Mouse (Mus musculus): ENCODE measurements around the gene Ermard. TPM values are rescaled to one million over a fixed set of nuclear protein-coding genes. Genes with fewer than 3 reads are reported as not detected.
"Not testable (repeated sequence)": the region's sequence is repeated elsewhere in the genome, so short reads cannot be mapped to it uniquely, and the experiment has no call there.

The Ermard gene
- total and polyA plus RNA-seq, 2 experiments: 24.9 to 53.6 TPM

DNA sequence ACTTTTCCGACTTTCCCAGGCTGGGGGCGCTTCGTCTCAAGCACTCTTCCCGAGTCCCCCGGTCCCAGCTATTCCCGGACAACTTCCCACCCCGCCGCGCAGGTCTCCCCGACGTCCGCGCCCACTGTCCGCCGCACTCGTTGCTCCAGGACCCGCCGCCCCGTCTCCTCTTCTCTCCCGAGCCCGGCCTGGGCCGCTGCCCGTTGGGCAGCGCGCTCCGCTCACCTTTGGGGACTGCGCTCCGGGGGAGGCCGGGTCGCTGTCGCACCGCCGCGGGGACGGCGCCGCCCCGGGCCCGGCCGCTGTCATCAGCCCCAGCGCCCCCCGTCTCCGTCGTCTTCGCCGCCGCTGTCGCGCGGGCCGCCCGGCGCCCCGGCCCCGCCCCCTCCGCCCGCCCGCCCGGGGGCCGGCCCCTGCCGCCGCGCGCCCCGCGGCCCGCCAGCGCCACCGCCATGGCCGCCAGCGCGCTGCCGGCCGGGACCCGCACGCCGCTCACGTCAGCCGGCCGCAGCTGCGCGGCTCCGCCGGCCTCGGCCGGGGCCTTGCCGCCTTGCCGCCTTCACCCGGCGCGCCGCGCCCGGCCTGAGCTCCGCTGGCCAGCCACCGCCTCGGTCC lies 17.0 kb upstream of the Ermard start:
- not testable (repeated sequence) for H3K79me2 ChIP-seq (ENCODE audit: control insufficient read depth, insufficient read depth, low read length); H3K4me1 ChIP-seq (ENCODE audit: control insufficient read depth, insufficient read depth, low read length); H3K27ac ChIP-seq (replicated peaks; ENCODE audit: insufficient read depth, low read depth, low read length); H3K4me3 ChIP-seq (ENCODE audit: insufficient read depth, low read depth, low read length); H3K9ac ChIP-seq (ENCODE audit: low read depth, low read length); DNase-seq (ENCODE audit: extremely low read depth, low read depth, low spot score); H3K27me3 ChIP-seq (ENCODE audit: control insufficient read depth, insufficient read depth, low read length); H3K36me3 ChIP-seq (ENCODE audit: control insufficient read depth, insufficient read depth, low read length)
- no CpG with 5 or more reads among the region's 97 CpGs for WGBS

DNA sequence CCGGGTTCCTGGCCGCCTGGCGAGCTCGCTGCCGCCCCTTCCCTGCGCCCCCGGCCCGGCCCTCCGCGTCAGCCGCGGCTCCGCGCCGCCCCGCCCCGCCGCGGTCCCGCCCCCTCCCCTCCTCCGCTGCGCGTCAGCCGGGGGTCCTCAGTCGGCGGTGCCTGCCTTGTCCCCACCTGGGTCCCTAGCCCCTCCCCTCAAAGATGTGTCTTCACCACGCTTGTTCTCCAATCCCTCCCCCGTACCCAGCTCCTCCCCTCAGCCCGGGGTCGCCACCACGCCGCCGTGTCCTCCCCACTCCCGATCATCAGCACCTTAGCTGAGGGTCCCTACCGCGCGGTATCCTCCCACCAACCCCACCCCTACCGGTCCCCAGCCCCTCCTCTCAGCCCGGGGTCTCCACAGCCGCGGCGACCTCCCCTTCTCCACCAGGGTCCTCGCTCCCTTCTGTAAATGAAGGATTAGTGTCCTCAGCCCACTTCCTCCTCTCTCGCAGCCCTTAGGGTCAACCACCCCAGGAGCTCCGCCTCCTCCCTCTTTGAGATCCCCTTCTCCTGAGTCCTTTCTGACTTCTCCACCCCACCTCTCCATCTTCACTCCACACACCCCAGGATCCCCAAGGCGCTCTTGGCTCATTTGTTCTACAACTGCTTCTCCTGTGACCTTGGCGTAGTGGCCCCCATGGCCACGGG lies 16.4 kb upstream of the Ermard start:
- not testable (repeated sequence) for H3K4me3 ChIP-seq (ENCODE audit: insufficient read depth, low read depth, low read length); H3K4me1 ChIP-seq (ENCODE audit: control insufficient read depth, insufficient read depth, low read length); H3K27ac ChIP-seq (replicated peaks; ENCODE audit: insufficient read depth, low read depth, low read length); H3K27me3 ChIP-seq (ENCODE audit: control insufficient read depth, insufficient read depth, low read length); H3K79me2 ChIP-seq (ENCODE audit: control insufficient read depth, insufficient read depth, low read length); DNase-seq (ENCODE audit: extremely low read depth, low read depth, low spot score); H3K36me3 ChIP-seq (ENCODE audit: control insufficient read depth, insufficient read depth, low read length); H3K9ac ChIP-seq (ENCODE audit: low read depth, low read length)
- no CpG with 5 or more reads among the region's 48 CpGs for WGBS

DNA sequence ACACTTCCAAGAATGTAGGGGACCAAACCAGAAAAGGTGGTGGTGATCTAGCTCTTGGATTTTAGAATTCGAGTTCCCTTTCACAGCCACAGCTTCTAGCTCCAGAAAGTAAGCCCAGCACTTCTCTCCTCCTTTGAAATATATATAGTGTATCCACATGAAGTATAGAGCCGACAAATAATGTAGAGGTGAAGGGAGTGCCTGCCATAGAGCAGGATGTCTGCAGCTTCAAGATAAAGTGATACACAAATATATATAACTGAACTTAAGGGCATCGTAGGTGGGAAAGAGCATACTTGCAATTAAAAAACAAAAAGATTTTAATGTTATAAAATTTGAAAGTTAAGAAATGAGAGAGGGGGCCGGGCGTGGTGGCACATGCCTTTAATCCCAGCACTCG lies 15.5 kb upstream of the Ermard start:
- not testable (repeated sequence) for H3K27ac ChIP-seq (replicated peaks; ENCODE audit: insufficient read depth, low read depth, low read length); H3K4me3 ChIP-seq (ENCODE audit: insufficient read depth, low read depth, low read length); H3K79me2 ChIP-seq (ENCODE audit: control insufficient read depth, insufficient read depth, low read length); DNase-seq (ENCODE audit: extremely low read depth, low read depth, low spot score); H3K9ac ChIP-seq (ENCODE audit: low read depth, low read length); H3K4me1 ChIP-seq (ENCODE audit: control insufficient read depth, insufficient read depth, low read length); H3K36me3 ChIP-seq (ENCODE audit: control insufficient read depth, insufficient read depth, low read length); H3K27me3 ChIP-seq (ENCODE audit: control insufficient read depth, insufficient read depth, low read length)
- no CpG with 5 or more reads among the region's 6 CpGs for WGBS

DNA sequence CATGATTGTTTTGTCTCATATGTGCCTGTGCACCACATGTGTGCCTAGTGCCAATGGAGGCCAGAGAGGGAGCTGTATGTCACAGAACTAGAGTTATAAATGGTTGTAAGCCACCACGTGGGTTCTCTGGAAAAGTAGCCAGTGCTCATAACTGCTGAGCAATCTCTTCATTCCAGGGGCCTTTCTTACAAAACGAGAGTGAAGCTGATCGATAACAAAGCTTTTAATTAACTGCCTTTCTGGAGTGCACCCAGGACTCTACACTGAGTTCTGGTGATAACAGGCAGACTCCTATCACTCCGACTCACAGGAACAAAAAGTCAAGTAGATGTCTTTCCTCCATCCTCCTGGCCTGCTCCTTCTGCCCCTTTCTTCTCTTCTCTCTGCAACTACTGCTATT lies 9.6 kb upstream of the Ermard start:
- not testable (repeated sequence) for H3K9ac ChIP-seq (ENCODE audit: low read depth, low read length); H3K79me2 ChIP-seq (ENCODE audit: control insufficient read depth, insufficient read depth, low read length); DNase-seq (ENCODE audit: extremely low read depth, low read depth, low spot score); H3K36me3 ChIP-seq (ENCODE audit: control insufficient read depth, insufficient read depth, low read length); H3K27me3 ChIP-seq (ENCODE audit: control insufficient read depth, insufficient read depth, low read length); H3K27ac ChIP-seq (replicated peaks; ENCODE audit: insufficient read depth, low read depth, low read length); H3K4me3 ChIP-seq (ENCODE audit: insufficient read depth, low read depth, low read length); H3K4me1 ChIP-seq (ENCODE audit: control insufficient read depth, insufficient read depth, low read length)
- no CpG with 5 or more reads among the region's 4 CpGs for WGBS

DNA sequence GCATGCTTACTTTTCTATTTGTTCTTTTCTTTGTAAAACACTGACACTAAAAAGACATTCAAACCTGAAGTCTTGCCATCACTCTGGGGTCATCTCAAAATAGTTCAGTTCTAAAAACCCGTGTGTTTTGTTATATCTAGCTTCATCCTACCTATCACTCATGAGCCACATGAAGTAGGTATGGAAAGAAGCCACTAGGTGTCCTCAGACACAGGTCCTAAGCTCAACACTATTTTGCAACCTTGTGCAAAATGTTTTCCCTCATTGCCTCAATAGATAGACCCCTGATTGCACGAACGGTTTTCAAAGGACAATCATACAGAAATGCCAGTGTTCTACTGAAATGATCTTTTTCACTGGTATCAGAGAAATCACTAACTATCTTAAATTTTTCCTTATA lies 553 bp upstream of the Ermard start:
- not testable (repeated sequence) for H3K36me3 ChIP-seq (ENCODE audit: control insufficient read depth, insufficient read depth, low read length); H3K27me3 ChIP-seq (ENCODE audit: control insufficient read depth, insufficient read depth, low read length); H3K27ac ChIP-seq (replicated peaks; ENCODE audit: insufficient read depth, low read depth, low read length); H3K4me3 ChIP-seq (ENCODE audit: insufficient read depth, low read depth, low read length); H3K9ac ChIP-seq (ENCODE audit: low read depth, low read length); H3K4me1 ChIP-seq (ENCODE audit: control insufficient read depth, insufficient read depth, low read length); H3K79me2 ChIP-seq (ENCODE audit: control insufficient read depth, insufficient read depth, low read length); DNase-seq (ENCODE audit: extremely low read depth, low read depth, low spot score)
- no CpG with 5 or more reads among the region's 3 CpGs for WGBS

DNA sequence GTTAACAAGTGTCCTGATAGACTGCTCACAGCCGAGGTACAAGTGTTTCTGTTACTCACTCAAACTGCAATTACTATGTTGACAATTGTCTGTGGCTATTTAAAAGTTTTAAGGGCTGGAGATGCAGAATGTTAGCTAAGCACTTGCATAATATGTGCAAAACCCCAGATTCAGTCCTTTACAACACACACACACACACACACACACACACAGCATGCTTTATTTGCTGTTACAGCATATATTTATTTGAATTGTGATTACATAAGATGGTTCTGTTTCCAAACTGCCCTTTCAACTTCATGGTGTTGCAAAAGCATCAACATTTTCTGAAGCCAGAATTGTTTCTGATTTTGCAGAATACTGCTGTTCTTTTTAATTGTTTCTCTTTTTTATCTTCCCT lies 9.3 kb downstream of the Ermard start:
- H3K36me3 ChIP-seq (ENCODE audit: control insufficient read depth, insufficient read depth, low read length); H3K27me3 ChIP-seq (ENCODE audit: control insufficient read depth, insufficient read depth, low read length); DNase-seq (ENCODE audit: extremely low read depth, low read depth, low spot score); H3K4me1 ChIP-seq (ENCODE audit: control insufficient read depth, insufficient read depth, low read length); H3K4me3 ChIP-seq (ENCODE audit: insufficient read depth, low read depth, low read length); H3K27ac ChIP-seq (replicated peaks; ENCODE audit: insufficient read depth, low read depth, low read length); H3K79me2 ChIP-seq (ENCODE audit: control insufficient read depth, insufficient read depth, low read length); H3K9ac ChIP-seq (ENCODE audit: low read depth, low read length): not testable (repeated sequence)
- WGBS: no CpG with 5 or more reads among the region's 1 CpGs

DNA sequence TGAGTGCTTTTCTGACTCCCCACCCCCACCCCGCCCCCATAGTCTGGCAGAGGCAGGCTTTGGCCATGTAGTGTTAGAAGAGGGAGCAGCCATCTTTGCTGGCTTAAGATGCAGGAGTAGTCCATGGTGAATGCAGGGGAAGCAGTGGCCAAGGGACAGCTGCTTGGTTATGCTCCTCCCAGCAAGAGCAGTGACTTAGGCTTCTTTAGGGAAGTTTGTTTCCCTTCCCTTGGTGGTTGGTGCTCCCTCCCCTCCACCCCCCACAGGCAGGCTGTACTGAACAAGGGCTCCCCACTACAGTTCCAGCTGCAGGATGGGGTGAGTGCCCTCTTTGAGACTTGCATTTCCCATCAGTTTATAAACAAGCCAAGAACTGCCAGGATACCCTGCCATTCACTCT lies 11.8 kb downstream of the Ermard start:
- H3K79me2 ChIP-seq (ENCODE audit: control insufficient read depth, insufficient read depth, low read length); H3K4me3 ChIP-seq (ENCODE audit: insufficient read depth, low read depth, low read length); H3K36me3 ChIP-seq (ENCODE audit: control insufficient read depth, insufficient read depth, low read length); H3K27ac ChIP-seq (replicated peaks; ENCODE audit: insufficient read depth, low read depth, low read length); H3K27me3 ChIP-seq (ENCODE audit: control insufficient read depth, insufficient read depth, low read length); DNase-seq (ENCODE audit: extremely low read depth, low read depth, low spot score); H3K4me1 ChIP-seq (ENCODE audit: control insufficient read depth, insufficient read depth, low read length); H3K9ac ChIP-seq (ENCODE audit: low read depth, low read length): not testable (repeated sequence)
- 59% methylated on average over 1 of the region's 1 CpGs for WGBS

DNA sequence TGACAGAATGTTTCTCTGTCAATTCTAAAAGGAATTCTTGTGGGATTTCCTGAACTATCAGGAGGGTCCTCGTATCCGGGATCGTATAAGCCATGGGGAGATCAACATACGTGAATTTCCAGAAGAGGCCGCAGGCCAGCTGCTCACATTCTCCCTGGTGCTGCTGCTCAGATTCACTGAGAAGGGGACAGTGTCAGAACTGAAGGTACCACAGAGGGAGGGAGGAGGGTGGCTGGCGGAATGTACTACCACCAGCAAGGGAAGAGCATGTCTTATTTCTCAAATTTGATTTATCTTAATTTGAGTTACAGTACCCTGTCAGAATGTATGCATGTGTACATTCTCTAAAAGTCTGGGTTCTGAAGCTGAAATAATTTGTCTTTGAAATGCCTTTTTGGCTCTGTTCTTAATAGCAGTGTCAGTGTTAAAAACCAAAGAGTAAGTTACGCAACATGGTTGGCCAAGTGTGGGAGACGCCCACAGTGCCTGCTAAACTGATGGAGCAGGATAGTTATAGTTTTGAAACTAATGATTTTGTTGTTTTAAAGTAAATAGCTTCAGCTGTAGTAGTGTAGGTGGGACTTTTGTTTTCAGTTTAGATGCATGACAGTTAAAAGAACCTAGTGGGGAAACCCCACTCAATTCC lies 12.3 kb downstream of the Ermard start:
- not testable (repeated sequence) for H3K4me1 ChIP-seq (ENCODE audit: control insufficient read depth, insufficient read depth, low read length); H3K9ac ChIP-seq (ENCODE audit: low read depth, low read length); H3K27ac ChIP-seq (replicated peaks; ENCODE audit: insufficient read depth, low read depth, low read length); H3K36me3 ChIP-seq (ENCODE audit: control insufficient read depth, insufficient read depth, low read length); H3K27me3 ChIP-seq (ENCODE audit: control insufficient read depth, insufficient read depth, low read length); DNase-seq (ENCODE audit: extremely low read depth, low read depth, low spot score); H3K79me2 ChIP-seq (ENCODE audit: control insufficient read depth, insufficient read depth, low read length); H3K4me3 ChIP-seq (ENCODE audit: insufficient read depth, low read depth, low read length)
- 64% methylated on average over 6 of the region's 8 CpGs for WGBS

DNA sequence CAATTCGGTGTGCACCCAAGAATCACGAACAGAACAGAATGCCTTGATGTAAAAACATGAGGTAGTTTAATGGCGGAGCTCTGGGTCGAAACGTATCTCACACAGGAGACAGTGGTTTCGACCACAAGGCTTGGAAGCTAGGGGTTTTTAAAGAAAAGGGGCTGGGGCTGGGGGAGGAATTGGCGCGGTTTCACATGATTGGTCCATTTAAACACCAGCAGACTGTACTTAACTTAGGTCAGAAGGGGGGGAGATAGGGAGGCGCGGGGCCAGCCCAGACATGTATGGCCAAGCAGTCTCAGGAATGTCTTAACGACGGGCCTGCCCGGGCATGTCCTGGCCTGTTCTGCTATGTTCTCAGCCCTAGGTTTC lies 12.8 kb downstream of the Ermard start:
- H3K36me3 ChIP-seq (ENCODE audit: control insufficient read depth, insufficient read depth, low read length); H3K9ac ChIP-seq (ENCODE audit: low read depth, low read length); H3K27me3 ChIP-seq (ENCODE audit: control insufficient read depth, insufficient read depth, low read length); H3K27ac ChIP-seq (replicated peaks; ENCODE audit: insufficient read depth, low read depth, low read length); H3K4me1 ChIP-seq (ENCODE audit: control insufficient read depth, insufficient read depth, low read length); DNase-seq (ENCODE audit: extremely low read depth, low read depth, low spot score); H3K4me3 ChIP-seq (ENCODE audit: insufficient read depth, low read depth, low read length); H3K79me2 ChIP-seq (ENCODE audit: control insufficient read depth, insufficient read depth, low read length): not testable (repeated sequence)
- WGBS: 94% methylated on average over 13 of the region's 13 CpGs
